Mouse (Mus musculus) forebrain, embryonic 13.5 days (tissue): ENCODE results near the gene Miox. TPM values are rescaled to one million over a fixed set of nuclear protein-coding genes. Genes with fewer than 3 reads are reported as not detected.

Experiments
- ATAC-seq: fragments of 200-750 bp; cut with Nextera tagmentation; 2 replicates; pipeline ENCODE4 v1.8.0; 2017
- H3K27ac ChIP-seq: fragments of 300-500 bp; sonication (generic); 2 replicates; pipeline ENCODE4 v1.5.1; 2015; ENCODE audit warnings: inconsistent platforms, mild to moderate bottlenecking, moderate library complexity
- H3K27me3 ChIP-seq: fragments of 300-500 bp; sonication (generic); 2 replicates; pipeline ENCODE4 v1.6.1; 2015; ENCODE audit warnings: mild to moderate bottlenecking, inconsistent platforms
- H3K36me3 ChIP-seq: fragments of 300-500 bp; sonication (generic); 2 replicates; pipeline ENCODE4 v1.6.1; 2015; ENCODE audit warnings: mild to moderate bottlenecking, inconsistent platforms; ENCODE audit not compliant: poor library complexity, severe bottlenecking
- H3K4me1 ChIP-seq: fragments of 300-500 bp; sonication (generic); 2 replicates; pipeline ENCODE4 v1.6.1; 2015; ENCODE audit warnings: inconsistent platforms
- H3K4me2 ChIP-seq: fragments of 300-500 bp; sonication (generic); 2 replicates; pipeline ENCODE4 v1.6.1; 2015; ENCODE audit warnings: inconsistent platforms, mild to moderate bottlenecking, moderate library complexity
- H3K4me3 ChIP-seq: fragments of 300-500 bp; sonication (generic); 2 replicates; pipeline ENCODE4 v1.5.1; 2015; ENCODE audit warnings: mild to moderate bottlenecking, inconsistent platforms
- H3K9ac ChIP-seq: fragments of 300-500 bp; sonication (generic); 2 replicates; pipeline ENCODE4 v1.6.1; 2015; ENCODE audit warnings: mild to moderate bottlenecking, inconsistent platforms
- H3K9me3 ChIP-seq: fragments of 300-500 bp; sonication (generic); replicated peaks from 2 replicates; pipeline ENCODE4 v1.6.1; 2016; ENCODE audit warnings: inconsistent platforms
- WGBS: fragments of 180-500 bp; shearing (Covaris S2); methylation state at CpG from one replicate; pipeline ENCODE4 v1.1.7; 2015; 5-methylcytosine and 5-hydroxymethylcytosine counted together
- polyA plus RNA-seq: library from polyadenylated mRNA; unstranded; fragments of >200 nt; fragmentation: Nextera tagmentation; extraction: Ambion mirVana; gene quantifications from 2 replicates; pipeline ENCODE4 v1.2.1, GENCODE M21; 2015

The Miox gene
- polyA plus RNA-seq, 1 experiment from 2014 or later, result not detected

DNA sequence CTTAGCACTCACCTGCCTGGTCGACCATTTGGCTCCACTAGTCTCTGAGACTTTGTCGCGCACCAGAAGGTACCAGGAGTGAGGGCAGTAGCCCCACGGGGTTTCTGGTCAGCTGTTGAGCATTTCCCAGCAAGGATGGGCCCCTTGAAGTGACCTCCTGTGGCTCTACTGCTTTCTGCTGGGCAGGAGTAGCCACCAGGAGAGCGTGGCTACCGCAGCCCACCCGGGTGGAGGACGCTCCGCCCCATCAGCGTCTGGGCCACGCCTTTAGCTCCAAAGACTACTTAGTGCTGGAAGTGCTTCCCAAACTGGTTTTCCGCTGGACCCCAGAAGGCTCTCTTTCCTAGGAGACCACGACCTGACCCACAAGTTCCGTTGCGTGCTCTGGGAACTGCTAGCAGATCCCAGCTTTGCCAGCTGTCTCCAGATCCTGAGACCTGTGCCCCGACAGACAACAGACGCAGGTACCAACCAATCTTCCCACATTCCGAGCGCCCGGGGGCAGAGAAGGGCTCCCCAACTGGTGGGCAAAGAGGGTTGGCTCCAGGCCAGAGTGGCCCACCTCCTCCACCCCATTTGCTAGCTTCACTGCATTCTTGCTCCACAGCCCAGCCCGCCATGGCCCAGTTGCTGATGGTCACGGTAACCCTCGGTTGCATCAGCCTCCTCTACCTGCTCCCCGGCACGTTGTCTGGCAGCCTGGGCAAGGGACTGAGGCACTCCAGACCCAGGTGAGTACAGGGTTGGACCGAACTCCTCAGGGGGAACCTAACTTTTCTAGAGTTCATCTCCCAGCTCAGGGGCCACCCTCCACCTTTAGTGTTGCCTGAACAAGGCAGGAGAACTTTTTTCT is 11.3 kb upstream of the Miox start, which contains the start of gene Adm2:
Adm2 (plus strand) TSS at position 51 of the 853 bp plus-strand sequence.
- Histone ChIP-seq H3K4me3 (peak within 1 kb of the TSS; percentile 3; the same call in 1 of the 2 replicates), H3K9me3 (no peaks in the 10 kb centered on the region), H3K4me1 (peaks cover 6% of the 10 kb centered on the region), H3K36me3 (no peaks in the 10 kb centered on the region), H3K4me2 (peak within 1 kb of the TSS; percentile 42), H3K9ac (no peak within 1 kb of the TSS), H3K27ac (no peak within 1 kb of the TSS), H3K27me3 (peaks cover 17% of the 10 kb centered on the region)
- WGBS, result 7% methylated on average over 26 of the region's 26 CpGs
- ATAC-seq, result no peak

DNA sequence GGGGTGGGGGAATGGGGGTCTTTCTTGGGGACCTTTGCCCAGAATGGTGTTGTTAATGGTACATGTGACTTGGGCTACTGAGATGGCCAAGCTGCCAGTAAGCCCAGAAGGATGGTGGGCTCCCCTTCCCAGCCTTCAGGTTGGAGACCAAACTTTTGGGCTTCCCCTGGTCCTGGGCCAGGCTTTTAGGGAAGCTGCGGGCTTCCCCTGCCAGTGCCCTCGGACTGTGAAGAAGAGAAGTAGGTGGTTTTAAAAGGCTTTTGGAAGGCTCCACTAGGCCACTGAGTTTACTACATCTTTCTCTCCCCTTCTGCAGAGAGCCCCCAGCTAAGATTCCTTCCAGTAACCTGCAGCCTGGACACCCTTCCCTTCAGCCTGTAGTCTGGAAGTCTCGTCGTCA is 10.5 kb upstream of the Miox start:
- WGBS, result 83% methylated on average over 4 of the region's 4 CpGs
- no peak for ATAC-seq

GRCm38 (mm10) chr15:89326441-89326840 is 7.8 kb upstream of the Miox start:
- Histone ChIP-seq H3K9me3 (no peaks in the 10 kb centered on the region), H3K27me3 (peaks cover 14% of the 10 kb centered on the region), H3K4me2 (no peak overlapping the region), H3K4me3 (no peak overlapping the region), H3K4me1 (peaks cover 6% of the 10 kb centered on the region), H3K27ac (no peak overlapping the region), H3K36me3 (no peaks in the 10 kb centered on the region), H3K9ac (no peak overlapping the region)
- WGBS, result 63% methylated on average over 5 of the region's 5 CpGs
- ATAC-seq, result no peak

More for the DNA sequence above, 10.5 kb upstream of the Miox start:
- Histone ChIP-seq H3K9ac (no peak overlapping the region), H3K27ac (no peak overlapping the region), H3K36me3 (no peaks in the 10 kb centered on the region), H3K4me1 (peaks cover 6% of the 10 kb centered on the region), H3K4me3 (no peak overlapping the region), H3K27me3 (peaks cover 17% of the 10 kb centered on the region), H3K9me3 (no peaks in the 10 kb centered on the region), H3K4me2 (no peak overlapping the region)

GRCm38 (mm10) chr15:89334774-89335537 is 758 bp downstream of the Miox start:
- Histone ChIP-seq H3K9me3 (no peaks in the 10 kb centered on the region), H3K4me1 (no peaks in the 10 kb centered on the region), H3K27ac (no peak overlapping the region), H3K4me3 (no peak overlapping the region), H3K36me3 (no peaks in the 10 kb centered on the region), H3K27me3 (no peaks in the 10 kb centered on the region), H3K9ac (no peak overlapping the region; the same call in 1 of the 2 replicates), H3K4me2 (no peak overlapping the region)
- ATAC-seq, result no peak
- 83% methylated on average over 17 of the region's 17 CpGs for WGBS

DNA sequence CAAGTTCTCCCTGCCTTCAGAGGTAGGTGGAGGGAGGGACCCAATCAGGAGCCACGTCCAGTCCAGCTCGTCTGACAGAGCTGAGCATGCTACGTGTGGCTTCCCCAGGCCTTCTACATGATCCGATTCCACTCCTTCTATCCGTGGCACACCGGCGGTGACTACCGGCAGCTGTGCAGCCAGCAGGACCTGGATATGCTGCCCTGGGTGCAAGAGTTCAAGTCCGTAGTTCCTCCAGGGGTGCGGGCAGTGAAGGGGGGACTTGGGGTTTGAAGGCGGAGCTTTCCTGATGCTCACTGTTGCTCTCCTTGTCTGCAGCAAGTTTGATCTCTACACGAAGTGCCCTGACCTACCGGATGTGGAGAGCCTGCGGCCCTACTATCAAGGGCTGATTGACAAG is 2.2 kb downstream of the Miox start:
- Histone ChIP-seq H3K9ac (no peak overlapping the region), H3K27me3 (no peaks in the 10 kb centered on the region), H3K4me3 (no peak overlapping the region), H3K27ac (no peak overlapping the region), H3K9me3 (no peaks in the 10 kb centered on the region), H3K36me3 (no peaks in the 10 kb centered on the region), H3K4me1 (no peaks in the 10 kb centered on the region), H3K4me2 (no peak overlapping the region)
- WGBS, result 86% methylated on average over 14 of the region's 14 CpGs
- ATAC-seq, result no peak

GRCm38 (mm10) chr15:89339696-89340095 is 5.5 kb downstream of the Miox start:
- no peaks in the 10 kb centered on the region for H3K27me3 ChIP-seq
- no peak overlapping the region for H3K27ac ChIP-seq
- H3K4me1 ChIP-seq, result no peaks in the 10 kb centered on the region
- no peak overlapping the region for H3K4me2 ChIP-seq
- no peaks in the 10 kb centered on the region for H3K9me3 ChIP-seq
- H3K4me3 ChIP-seq, result no peak overlapping the region
- 86% methylated on average over 2 of the region's 2 CpGs for WGBS
- H3K36me3 ChIP-seq, result no peaks in the 10 kb centered on the region
- no peak overlapping the region for H3K9ac ChIP-seq
- no peak for ATAC-seq

DNA sequence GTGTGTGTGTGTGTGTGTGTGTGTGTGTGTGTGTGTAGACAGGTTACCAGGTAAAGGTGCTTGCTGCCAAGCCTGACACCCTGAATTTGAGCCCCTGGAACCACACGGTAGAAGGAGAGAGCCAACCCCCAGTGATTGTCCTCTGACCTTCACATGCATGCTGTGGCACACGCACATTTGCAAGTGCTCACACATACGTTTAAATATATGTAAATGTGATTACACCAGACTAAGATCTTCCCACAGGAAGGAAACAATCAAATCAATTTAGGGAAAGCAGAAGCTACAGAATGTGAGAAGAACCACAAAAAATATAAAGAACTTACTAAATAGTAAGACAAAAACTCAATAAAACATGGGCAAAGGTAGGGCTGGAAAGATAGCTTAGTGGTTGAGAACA is 5.9 kb downstream of the Miox start:
- WGBS, result 92% methylated on average over 3 of the region's 3 CpGs
- no peak overlapping the region for H3K4me2 ChIP-seq
- no peak overlapping the region for H3K27ac ChIP-seq
- no peak overlapping the region for H3K4me3 ChIP-seq
- H3K27me3 ChIP-seq, result no peaks in the 10 kb centered on the region
- H3K4me1 ChIP-seq, result no peaks in the 10 kb centered on the region
- no peaks in the 10 kb centered on the region for H3K36me3 ChIP-seq
- H3K9ac ChIP-seq, result no peak overlapping the region
- ATAC-seq, result no peak
- H3K9me3 ChIP-seq, result no peaks in the 10 kb centered on the region

DNA sequence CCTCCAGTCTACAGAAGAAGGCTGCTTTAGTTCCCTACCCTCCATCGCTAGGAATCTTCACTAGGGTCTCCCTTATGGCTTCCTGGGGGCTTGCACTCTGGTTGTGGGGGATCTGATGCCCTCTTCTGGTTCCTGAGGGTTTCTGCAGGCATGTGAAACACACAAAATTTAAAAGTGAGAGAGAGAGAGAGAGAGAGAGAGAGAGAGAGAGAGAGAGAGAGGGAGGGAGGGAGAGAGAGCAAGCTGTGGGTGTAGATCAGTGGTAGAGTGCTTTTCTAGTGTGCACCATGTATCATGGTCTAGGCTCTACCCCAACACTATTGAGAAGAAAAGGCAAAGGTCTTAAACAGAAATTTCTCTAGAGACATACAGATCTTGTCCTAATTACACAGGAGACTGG is 7.5 kb downstream of the Miox start:
- H3K9me3 ChIP-seq, result no peaks in the 10 kb centered on the region
- H3K4me2 ChIP-seq, result no peak overlapping the region
- 54% methylated on average over 1 of the region's 1 CpGs for WGBS
- no peaks in the 10 kb centered on the region for H3K27me3 ChIP-seq
- no peaks in the 10 kb centered on the region for H3K36me3 ChIP-seq
- H3K9ac ChIP-seq, result no peak overlapping the region
- ATAC-seq, result no peak
- H3K27ac ChIP-seq, result no peak overlapping the region
- no peak overlapping the region for H3K4me3 ChIP-seq
- no peaks in the 10 kb centered on the region for H3K4me1 ChIP-seq

DNA sequence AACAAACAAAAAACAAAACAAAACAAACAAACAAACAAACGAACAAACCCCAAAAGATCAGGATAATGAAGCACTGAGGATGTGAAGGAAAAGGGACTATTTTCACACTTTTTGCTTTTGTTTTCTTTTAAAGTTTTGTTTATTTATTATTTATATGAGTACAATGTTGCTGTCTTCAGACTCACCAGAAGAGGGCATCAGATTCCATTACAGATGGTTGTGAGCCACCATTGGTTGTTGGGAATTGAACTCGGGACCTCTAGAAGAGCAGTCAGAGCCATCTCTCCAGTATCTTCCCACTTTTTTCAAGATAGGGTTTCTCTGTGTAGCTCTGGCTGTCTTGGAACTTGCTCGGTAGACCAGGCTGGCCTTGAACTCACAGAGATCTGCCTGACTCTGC is 9.1 kb downstream of the Miox start:
- WGBS, result 86% methylated on average over 3 of the region's 3 CpGs
- Histone ChIP-seq H3K9ac (no peak overlapping the region), H3K4me1 (no peaks in the 10 kb centered on the region), H3K36me3 (no peaks in the 10 kb centered on the region), H3K4me3 (no peak overlapping the region), H3K4me2 (no peak overlapping the region), H3K27ac (no peak overlapping the region), H3K27me3 (no peaks in the 10 kb centered on the region), H3K9me3 (no peaks in the 10 kb centered on the region)
- ATAC-seq, result no peak

GRCm38 (mm10) chr15:89350447-89350846 is 16.2 kb downstream of the Miox start:
- Histone ChIP-seq H3K36me3 (peaks cover 46% of the 10 kb centered on the region), H3K27ac (no peak overlapping the region), H3K27me3 (no peaks in the 10 kb centered on the region), H3K9me3 (no peaks in the 10 kb centered on the region), H3K9ac (no peak overlapping the region), H3K4me2 (no peak overlapping the region), H3K4me3 (no peak overlapping the region), H3K4me1 (peaks cover 14% of the 10 kb centered on the region)
- WGBS, result 88% methylated on average over 5 of the region's 5 CpGs
- ATAC-seq, result no peak

DNA sequence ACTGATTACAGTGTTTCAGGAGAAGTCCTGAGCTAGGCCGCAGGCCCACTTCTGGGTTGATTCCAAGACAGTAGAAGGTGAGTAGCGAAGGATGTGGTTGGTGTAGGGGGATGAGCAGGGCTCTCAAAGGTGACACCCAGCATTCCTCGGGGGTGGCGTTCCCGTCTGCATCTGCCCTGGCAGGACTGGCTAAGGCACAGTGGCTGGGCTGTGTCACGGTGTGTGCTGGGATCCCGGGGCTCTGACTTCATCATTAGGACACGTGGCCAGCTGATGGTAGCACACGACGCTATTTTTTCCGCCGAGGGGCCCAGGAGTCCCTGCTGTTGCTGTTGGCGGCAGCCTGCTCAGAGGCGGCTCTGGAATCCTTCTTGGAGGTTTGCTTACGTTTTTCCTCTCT is 17.1 kb downstream of the Miox start:
- Histone ChIP-seq H3K9ac (no peak overlapping the region), H3K27ac (no peak overlapping the region), H3K4me1 (peaks cover 15% of the 10 kb centered on the region), H3K4me3 (no peak overlapping the region), H3K9me3 (no peaks in the 10 kb centered on the region), H3K4me2 (no peak overlapping the region), H3K36me3 (peaks cover 46% of the 10 kb centered on the region), H3K27me3 (no peaks in the 10 kb centered on the region)
- 91% methylated on average over 15 of the region's 15 CpGs for WGBS
- no peak for ATAC-seq

GRCm38 (mm10) chr15:89352054-89352453 is 17.9 kb downstream of the Miox start:
- Histone ChIP-seq H3K4me3 (no peak overlapping the region), H3K27me3 (no peaks in the 10 kb centered on the region), H3K27ac (no peak overlapping the region), H3K9ac (no peak overlapping the region), H3K36me3 (peaks cover 46% of the 10 kb centered on the region), H3K4me1 (peaks cover 23% of the 10 kb centered on the region), H3K4me2 (no peak overlapping the region), H3K9me3 (no peaks in the 10 kb centered on the region)
- ATAC-seq, result no peak
- WGBS, result 97% methylated on average over 14 of the region's 14 CpGs
